Mouse (Mus musculus) layer of hippocampus, adult 6 months (tissue): ENCODE measurements around the gene Slfn14. TPM values are rescaled to one million over a fixed set of nuclear protein-coding genes. Genes with fewer than 3 reads are reported as not detected.

ENCODE experiments used
- long read RNA-seq, 2 experiments: library from polyadenylated mRNA; unstranded; transcript quantifications; one replicate each; pipeline ENCODE4 v2.0.0; 2019 to 2020
- polyA plus RNA-seq: library from polyadenylated mRNA; unstranded; fragments of <200 nt; fragmentation: Nextera tagmentation; gene quantifications from 2 replicates; pipeline ENCODE4 v1.2.3, GENCODE M21; 2021

Gene Slfn14
- polyA plus RNA-seq, result not detected in 2 replicates
- long read RNA-seq, experiment 1, result 0 reads
- long read RNA-seq, experiment 2, result 0 reads

GRCm38 (mm10) chr11:83286566-83286965 lies at the start of gene Slfn14:
TSS of gene Slfn14 (minus strand) at chr11:83286726.

GRCm38 (mm10) chr11:83302526-83303251 lies 16.2 kb upstream of the Slfn14 start, which contains the start of gene Pex12:
TSS of gene Pex12 (minus strand) at chr11:83302586.

GRCm38 (mm10) chr11:83298225-83299195 lies 12.0 kb upstream of the Slfn14 start, which contains the start of gene Ap2b1:
TSS of gene Ap2b1 (plus strand) at chr11:83299024.

Other genes with a start within 250 kb of the Slfn14 start
- 0.90 and 2.1 TPM in 2 replicates for gene Slfn2, start 221.6 kb downstream of the Slfn14 start, polyA plus RNA-seq
- 0.08 TPM in 1 of 2 replicates, not detected in the other for gene Slfn1, start 169.9 kb downstream of the Slfn14 start, polyA plus RNA-seq
- gene Slfn4, start 111.5 kb downstream of the Slfn14 start, polyA plus RNA-seq, result not detected in 2 replicates
- gene Slfn3, start 95.4 kb downstream of the Slfn14 start, polyA plus RNA-seq, result 0.18 and 0.21 TPM in 2 replicates
- 77.1 and 89.6 TPM in 2 replicates for gene Ap2b1, start 12.3 kb upstream of the Slfn14 start, polyA plus RNA-seq
- 9.0 and 10.0 TPM in 2 replicates for gene Pex12, start 15.9 kb upstream of the Slfn14 start, polyA plus RNA-seq
- 17.3 and 19.8 TPM in 2 replicates for gene Rasl10b, start 122.4 kb upstream of the Slfn14 start, polyA plus RNA-seq
- 0.39 and 0.56 TPM in 2 replicates for gene Gas2l2, start 142.7 kb upstream of the Slfn14 start, polyA plus RNA-seq
- gene 1700020L24Rik, start 151.0 kb upstream of the Slfn14 start, polyA plus RNA-seq, result 0.30 and 0.52 TPM in 2 replicates
- gene Mmp28, start 176.3 kb upstream of the Slfn14 start, polyA plus RNA-seq, result 0.80 and 0.95 TPM in 2 replicates
- 0.56 and 1.3 TPM in 2 replicates for gene Taf15, start 186.4 kb upstream of the Slfn14 start, polyA plus RNA-seq
- gene Heatr9, start 235.4 kb upstream of the Slfn14 start, polyA plus RNA-seq, result not detected in 2 replicates
- 1.1 and 4.9 TPM in 2 replicates for gene Ccl5, start 243.8 kb upstream of the Slfn14 start, polyA plus RNA-seq